Mouse (Mus musculus) testis, adult 2 months (tissue): Measurements from ENCODE around the gene Sgca.

Experiments used
- CTCF ChIP-seq: fragments of 200-500 bp; IDR thresholded peaks from 2 replicates; pipeline ENCODE4 v1.5.1; 2012; ENCODE audit warnings: low read depth, mild to moderate bottlenecking, inconsistent platforms, low read length, moderate library complexity; ENCODE audit not compliant: control insufficient read depth, insufficient read depth, insufficient replicate concordance
- POLR2A ChIP-seq: fragments of 200-500 bp; IDR thresholded peaks from 2 replicates; pipeline ENCODE4 v1.6.1; 2012; ENCODE audit warnings: low read depth, mild to moderate bottlenecking, inconsistent platforms, low read length, moderate library complexity; ENCODE audit not compliant: control insufficient read depth

DNA sequence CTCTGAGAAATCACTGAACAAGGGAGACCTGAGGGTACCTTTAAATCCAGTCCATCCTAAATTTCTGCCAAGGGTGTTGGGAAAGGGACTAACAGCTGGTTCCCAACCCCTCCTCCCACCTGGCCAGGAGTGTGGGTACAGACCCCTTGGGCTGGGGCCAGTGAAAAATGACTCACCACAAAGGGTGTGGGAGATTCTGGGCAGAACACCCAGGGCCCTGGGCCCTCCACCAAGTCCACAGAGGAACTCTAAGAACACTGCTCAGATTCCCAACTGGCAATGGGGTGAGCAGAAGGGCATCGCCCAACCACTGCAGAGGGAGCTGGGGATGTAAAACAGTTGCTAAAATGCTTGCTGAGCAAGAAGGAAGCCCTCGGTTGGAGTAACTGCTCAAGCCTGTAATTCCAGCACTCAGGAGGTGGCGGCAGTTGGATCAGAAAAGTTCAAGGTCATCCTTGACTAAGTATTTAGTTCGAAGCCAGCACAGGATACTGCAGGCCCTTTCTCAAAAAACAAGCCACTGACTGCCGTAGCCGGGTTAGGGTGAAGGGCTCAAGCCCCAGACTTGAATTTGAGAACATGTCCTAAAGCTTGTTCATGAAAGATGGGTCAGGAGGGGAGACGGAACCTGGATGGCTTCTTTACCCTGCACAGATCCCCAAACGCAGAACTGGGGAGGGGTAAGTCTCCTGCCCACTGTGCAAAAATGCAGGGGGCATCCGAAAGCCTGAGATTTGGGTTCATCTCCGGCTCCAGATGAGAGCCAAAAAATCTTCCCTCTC, 12.8 kb upstream of the Sgca start:
- TF ChIP-seq POLR2A (no peak), CTCF (no peak)
